Mouse (Mus musculus) layer of hippocampus, postnatal 36 days (tissue): ENCODE measurements around the gene Epb41l3. TPM values are rescaled to one million over a fixed set of nuclear protein-coding genes. Genes with fewer than 3 reads are reported as not detected.

Experiments
- DNase-seq, 2 experiments: peaks; one replicate each; pipeline ENCODE4 v3.0.0; 2022
- total RNA-seq, 2 experiments: library from RNA; stranded (reverse); gene quantifications; 2 replicates each; pipeline ENCODE4 v1.2.3; 2021

Gene Epb41l3
- 100 to 1,000 TPM; 125 to 131 TPM for total RNA-seq

DNA sequence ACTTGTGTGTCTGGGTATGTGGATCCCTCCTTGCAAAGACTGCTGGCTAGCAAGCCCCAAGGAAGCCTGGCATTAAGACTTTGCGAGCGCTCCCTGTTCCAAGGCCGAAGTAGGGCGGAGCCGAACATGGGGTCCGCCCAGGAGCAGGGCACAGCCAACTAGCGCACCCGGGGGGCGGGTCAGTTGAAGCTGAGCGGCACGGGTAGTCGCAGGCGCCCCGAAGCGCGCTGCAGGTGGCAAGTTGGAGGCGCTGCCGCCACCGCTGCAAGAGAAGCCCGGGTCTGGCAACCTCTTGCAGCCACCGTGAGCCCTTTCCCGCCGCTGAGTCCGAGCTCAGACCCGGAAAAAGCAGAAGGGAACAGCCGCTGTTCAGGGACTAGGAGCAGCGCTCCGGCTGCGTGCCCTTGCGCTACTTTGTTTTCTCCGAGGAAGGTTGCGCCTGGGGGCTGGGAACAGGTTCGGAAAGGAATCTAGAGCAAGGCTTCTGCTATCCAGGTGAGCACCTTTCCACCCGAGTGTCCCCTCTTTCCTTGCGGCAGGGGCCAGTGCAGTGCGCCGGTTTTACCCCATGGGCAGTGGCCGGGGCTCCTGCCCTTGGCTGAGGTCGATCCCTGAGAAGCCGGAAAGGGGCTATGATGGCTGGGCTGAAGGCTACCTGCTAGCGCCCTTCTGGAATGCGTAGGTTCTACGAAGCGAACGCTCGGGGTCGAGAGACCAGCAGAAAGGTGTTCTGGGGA, at the start of gene Epb41l3:
Epb41l3 (plus strand) TSS at position 183 of the 737 bp plus-strand sequence.
- DNase-seq, result peak; percentile 72 to 77

DNA sequence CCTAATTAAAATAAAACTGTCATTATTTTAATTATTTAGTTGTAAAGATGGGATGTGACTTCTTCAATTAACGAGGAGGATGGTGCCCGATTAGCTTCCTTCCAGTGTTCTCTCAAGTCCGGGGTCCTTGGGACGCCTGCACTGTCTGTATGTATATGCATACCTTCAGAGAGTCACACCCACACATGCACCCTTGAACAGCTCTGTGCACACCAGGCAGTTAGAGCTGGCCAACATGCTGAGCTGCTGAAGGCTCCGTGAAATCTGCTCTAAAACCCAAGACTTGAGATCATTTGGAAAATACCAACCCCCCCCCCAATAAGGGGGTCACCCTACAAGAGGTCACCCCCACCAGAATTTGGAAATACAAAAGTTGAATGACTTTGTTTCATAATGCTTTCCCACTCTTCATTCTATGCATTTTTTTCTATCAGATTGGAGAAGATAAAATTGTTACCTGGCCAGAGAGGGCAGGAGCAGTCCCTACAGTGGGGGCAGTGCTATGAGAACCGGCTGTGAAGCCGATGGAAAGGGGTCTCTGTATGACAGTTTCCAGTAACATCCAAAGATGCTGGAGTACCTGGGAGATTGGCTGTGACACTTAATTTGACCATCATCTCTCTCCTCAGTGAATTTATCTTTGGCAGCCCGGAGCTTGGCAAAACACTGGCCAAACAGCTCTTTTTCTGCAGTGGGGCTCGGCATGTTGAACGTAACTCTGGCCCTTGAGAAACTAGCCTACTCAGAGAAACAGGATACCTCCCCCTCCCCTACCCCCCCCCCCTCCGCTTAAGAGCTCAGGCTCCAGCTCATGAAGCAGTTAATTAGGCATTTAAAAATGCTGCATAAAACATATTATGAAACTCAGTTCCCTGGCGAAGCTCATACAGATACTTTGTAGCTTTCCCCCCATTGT, 36.5 kb upstream of the Epb41l3 start:
- DNase-seq, result no peak

DNA sequence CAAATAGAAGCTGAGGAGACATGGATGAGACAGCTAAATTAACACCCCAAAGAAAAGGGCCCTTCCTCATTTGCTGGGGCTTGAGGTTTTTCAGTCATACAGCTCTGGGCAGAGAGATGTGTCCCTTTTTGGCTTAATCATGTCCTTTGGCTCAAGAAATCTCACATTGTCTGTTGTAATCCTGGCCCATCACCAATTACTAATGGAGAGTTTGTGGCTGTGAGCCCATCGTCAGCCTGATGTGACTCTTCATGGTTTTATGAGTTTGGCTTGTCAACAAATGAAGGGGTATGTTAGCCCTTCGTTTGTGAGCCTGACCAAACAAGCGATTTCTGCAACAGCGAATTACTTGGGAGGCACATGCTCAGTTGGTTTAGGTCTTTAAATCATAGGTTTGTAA, 34.0 kb upstream of the Epb41l3 start:
- DNase-seq, result no peak

DNA sequence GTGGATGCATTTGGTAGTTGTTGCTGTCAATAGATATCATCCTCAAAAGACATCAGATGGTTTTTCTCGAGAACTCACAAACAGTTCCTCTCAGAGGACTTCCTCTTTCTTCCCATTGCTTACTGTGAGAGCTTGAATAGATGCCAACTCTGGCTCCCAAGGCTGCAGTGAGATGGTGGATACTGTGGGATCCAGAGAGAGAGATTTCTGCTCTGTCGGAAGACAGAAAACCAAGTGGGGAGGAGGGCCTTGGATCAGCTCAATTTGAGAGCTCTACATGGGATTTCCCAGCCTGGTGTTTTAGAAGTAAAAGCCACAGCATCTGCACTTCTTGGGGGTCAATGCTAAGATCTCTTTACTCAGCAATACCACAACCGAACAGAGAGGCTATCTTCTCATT, 26.7 kb upstream of the Epb41l3 start:
- DNase-seq, result no peak

DNA sequence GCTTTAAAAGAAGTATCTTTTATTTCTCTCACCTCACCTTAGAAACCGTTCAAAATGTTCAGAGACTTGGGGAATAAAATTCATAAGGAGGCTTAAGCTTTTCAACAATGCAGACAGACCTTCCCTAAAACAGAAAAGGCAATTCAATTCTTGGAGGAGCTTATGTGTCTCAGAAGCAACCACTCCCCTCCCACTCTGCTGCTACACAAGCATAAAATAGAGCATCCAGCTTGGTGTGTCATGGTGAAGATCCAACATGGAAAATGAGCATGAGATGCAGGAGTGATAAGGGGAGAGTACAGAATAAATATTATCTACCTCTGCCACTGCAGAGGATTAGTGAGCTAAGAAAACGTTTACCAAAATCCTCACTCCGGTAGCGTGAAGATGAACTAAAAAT, 21.5 kb upstream of the Epb41l3 start:
- DNase-seq, result no peak

DNA sequence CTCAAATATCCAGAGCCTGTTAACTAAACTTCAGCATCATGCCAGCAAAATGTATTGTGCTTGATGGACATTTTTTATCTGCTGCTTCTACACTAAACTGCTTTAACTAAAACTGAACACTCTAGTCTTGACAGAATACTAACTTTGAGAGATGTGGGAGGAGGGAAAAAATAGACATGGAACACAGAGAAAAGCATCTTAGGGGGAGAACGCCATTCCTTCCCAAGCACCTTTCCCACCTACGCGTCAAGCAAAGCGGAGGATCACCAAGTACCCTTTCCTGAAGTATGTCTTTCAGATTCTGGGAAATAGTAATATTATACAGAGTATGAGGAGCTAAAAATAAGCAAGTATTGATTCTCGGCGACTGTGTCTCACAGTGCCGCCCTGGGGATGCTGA, 15.7 kb upstream of the Epb41l3 start:
- DNase-seq, result no peak

DNA sequence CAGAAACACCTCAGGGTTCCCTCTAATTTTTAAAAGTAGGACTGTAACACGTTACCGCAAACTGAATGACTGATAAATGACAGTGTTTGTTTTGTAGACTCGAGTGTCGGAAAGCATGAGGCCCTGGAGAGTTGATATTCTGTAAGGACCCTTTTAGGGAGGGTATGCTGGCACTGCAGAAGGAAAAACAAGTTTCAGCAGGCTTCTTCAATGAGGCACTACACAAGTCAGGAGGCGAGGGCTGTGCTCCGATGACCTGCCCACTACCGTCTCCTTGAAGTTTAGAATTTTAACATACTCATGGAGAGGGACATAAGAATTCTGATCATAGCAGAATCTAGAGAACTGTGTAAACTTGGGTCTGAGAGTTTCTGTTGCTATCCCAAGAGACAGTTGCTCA, 15.1 kb upstream of the Epb41l3 start:
- no peak for DNase-seq

DNA sequence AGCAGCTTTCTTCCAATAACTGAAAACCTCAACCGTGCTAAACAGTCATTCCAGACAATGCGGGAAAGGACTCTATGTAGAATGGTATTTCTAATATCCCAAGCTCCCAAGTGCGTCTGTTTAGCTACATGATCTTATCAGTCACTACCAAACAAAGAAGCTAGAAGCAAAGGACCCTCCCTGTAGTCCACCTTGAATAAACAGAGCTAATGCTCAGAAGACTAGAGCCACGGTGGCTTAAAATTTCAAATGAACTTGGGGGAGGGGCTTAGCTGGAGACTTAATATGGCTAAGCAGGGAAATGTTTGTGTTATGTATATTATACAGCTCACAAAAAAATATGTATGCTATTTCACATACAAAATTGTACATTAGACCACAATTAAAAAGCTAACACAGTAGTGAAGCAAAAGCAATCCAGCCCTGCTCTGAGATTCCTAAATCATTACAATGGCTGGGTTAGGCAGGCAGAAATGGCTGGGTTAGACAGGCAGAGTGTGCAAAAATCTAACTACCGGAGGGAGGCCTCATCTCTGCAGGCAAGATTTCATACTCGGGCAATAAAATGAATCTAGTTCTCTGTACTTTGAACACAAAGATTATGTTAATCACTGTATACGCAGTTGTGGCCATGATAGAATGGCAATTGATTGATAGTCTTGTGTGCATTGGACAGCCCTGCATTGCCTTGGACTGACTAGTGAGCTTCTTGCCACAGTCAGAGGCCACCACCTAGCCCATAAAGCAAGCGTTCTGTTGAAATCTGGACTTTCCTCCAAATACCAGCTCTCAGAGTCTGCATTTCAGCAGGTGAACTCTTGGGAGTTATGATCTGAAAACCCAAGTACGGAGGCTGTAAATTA, 13.4 kb upstream of the Epb41l3 start:
- DNase-seq, result no peak

DNA sequence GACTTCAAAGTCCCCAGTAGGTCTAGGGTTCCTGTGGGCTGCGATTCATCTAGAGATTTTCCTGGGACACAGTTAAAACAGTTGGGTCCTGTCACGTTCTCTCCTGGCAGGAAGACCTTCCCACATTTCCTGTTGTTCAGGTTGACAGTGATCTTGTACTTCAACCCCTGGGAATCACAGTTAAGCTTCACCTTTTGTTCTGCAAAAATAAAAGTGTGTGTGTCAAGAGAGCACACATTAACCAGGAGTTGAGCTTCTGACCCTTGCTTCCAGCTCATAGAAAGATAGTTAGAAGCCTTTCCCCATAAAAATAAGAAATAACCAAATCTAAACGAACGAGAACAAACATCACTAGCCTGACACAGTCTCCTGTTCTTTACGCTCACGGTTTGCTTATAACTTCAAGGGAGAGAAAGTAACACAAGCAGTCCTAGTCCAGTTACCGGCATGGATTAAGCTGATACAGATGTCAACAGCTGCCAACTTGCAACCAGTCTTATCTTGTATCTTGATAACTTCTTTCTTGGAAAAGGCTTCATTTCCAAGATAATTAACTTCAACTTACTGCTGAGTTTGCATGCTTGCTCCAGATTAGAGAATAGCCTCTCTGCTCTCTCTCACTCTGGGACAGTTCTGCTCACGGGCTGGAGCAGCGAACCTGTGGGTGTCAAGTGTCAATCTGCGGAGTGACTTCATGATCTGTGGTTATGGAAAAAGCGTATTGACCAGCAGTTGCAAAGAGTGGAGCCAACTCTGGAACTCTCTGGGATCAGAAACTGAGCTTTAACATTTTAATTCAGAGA, 7.3 kb upstream of the Epb41l3 start:
- no peak for DNase-seq

DNA sequence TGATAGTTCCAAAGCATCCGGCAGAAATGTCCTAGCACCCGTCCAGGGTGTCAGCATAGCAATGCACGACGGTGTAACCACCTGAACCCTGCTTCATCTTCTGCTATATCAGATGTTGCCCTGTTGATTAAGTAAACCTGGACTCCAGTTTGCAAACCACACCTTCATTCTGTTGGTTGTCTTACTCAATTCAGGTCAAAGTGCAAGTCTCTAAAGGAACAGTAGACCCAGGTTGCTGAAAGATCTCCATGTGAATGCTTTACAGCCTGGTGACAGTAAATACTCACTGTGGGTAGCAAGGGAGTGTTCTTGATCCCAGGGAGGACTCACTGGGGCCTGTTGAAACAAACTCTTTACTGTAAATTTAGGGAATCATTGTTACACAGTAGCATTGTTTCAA, 1.4 kb upstream of the Epb41l3 start:
- DNase-seq, result no peak

DNA sequence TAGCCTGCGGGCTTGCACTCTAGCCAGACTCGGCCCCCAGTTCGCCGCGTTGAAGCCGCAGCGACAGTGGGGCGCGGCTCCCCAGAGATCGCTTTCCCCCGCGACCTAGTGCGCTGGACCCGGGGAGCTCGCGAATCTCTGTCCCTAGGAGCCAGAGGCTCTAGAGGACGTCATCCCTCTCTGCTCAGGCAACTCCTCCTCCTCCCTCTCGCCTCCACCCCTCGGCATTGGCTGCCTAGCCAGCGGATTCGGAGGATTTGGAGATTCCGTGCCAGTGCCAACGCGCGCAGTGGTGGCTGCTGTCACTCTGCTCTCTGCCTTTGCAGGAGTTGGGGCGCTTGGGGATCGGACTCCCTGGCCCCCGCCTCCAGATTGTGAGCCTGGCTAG, 749 bp downstream of the Epb41l3 start:
- peak; percentile 66 to 75 for DNase-seq

DNA sequence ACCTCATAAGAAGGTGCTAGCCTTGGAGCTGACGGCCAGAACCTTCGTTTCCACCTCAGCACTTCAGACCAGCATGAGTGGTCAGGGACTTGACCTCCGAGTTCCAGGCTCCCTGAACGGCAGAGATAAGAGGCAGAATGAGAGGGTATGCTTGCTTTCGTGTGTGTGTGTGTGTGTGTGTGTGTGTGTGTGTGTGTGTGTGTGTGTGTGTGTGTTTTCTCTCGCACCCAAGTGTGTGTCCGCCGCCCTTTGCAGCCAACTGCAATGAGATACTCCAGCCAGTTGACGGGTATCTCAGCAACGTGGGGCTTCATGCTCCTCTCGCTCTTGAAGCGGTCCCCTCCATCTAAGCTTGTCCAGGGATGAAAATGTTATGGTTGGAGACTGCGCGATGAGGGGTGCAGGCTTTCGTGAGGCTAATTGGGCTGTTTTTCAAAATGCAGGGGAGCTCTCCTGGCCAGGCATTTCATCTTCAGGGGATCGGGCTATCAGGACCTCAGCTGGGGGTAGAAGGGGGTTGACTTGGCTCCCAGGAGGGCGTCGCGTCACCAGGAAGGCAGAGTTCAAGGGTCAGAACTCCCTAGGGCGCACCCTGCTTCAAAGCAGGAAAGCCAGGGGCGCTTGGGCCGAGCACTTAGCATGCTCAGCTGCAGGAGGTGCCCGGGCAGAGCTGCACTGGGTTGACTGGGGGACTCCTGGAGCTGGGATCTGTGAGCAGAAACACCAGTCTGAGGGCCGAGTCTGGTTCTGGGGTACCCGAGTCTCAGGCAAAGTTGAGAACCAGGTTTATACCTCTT, 1.5 kb downstream of the Epb41l3 start:
- DNase-seq, result peak in 1 of 2 experiments; percentile 3

DNA sequence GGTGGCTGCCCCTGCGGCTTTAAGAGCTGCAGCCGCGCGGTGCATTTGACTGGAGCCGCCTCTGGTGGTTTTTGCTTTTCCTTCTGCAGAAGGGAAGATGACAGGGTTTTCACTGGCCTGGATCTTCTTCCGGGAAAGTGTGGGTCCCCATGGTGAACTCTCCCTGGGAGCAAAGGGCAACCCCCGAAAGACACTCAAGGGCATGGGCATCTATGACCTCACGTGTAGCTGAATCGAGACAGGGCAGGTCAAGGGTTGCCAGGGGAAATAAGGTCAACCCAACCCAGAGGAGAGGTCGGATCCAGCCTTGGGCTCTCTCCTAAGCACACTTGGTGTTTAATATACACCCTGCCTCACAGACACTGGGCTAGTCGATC, 2.0 kb downstream of the Epb41l3 start:
- no peak for DNase-seq

DNA sequence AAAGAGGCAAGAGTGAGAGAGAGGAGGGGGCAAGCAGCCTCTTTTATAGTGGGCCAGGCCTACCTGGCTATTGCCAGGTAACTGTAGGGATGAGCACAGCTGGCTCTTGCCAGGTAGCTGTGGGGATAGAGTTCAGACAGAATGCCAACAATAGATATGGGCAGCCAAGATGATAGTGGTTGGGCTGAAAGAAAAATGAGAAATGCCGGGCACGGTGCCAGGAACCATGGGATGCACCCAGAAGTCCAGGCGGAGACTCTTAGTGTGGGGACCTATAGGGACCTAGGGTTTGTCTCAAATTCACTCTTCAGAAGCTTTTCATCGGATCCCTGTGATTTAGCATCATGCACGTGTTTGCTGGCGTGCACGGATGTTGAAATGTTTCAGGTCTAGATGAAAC, 6.8 kb downstream of the Epb41l3 start:
- DNase-seq, result no peak

DNA sequence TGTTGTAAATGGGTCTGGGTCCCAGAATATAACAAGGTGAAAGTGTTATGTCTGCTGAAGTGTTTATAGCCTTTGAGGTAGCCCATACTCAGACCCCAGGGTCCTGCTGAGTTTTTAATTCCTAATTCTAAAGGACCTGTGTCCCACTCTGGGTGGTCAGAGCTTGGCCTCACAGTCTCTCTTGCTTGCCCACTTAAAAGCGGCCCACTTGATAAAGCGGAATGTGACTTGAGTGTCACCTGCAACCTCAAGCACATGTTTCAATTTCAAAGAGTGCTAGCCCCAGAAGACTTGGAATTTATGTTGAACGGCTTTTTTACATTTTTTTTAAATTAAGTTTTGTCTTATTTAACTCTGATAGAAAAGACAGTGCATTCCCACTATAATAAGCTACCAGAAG, 16.1 kb downstream of the Epb41l3 start:
- DNase-seq, result no peak

DNA sequence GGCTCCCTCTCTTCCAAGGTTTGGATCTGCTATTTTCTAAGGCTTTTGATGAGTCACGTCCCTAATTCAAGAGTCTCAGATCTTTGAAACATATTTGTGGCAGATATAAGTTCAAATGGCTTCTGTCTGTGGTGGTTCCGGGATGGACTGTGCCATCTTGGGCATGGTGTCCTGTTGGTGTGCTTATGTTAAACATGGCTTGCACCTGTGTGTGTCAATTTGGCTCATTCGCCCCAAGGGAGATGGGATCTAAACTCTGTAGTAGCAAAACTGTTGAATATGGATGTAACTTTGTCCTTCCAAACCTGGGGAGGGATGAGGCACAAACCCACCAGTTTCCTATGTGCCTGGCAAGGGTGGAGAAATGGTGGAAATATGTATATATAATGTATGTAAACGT, 21.6 kb downstream of the Epb41l3 start:
- DNase-seq, result no peak

DNA sequence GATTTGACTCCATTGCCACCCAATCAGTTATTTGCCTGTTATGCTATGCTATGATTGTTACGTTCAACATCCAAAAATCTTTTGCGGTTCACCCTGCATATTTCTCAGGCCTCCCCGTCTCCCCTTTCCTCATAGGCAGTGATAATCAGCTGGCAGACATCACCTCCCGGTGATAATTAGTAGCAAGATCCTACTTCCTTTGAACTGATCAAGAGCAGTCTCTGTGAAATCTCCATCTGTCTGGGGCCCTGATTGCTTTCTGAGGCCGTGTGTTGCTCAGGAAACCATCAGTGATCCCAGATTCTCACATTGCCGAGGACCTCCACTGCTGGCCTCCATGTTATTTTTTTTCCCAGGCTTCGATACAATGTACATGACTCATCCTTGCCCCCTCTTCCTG, 22.5 kb downstream of the Epb41l3 start:
- no peak for DNase-seq

DNA sequence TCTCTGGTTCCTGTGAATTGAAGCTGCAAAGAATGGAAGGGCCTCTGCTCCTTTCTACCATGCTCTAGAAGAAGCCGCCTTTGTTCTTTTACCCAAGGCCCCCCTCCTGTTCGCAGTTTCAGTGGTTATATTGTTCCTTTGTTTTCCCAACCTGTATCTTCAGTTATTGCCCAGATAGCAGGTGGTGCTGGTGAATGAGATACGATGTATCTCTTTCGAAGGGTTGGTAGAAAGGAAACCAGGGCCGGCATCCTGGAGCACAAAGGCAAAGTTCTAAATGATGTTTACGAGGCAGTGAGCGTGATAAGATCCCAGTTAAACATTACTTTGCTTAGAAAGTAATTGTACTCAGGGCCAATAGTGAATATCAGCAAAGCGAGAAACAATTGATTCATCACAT, 27.8 kb downstream of the Epb41l3 start:
- DNase-seq, result no peak

DNA sequence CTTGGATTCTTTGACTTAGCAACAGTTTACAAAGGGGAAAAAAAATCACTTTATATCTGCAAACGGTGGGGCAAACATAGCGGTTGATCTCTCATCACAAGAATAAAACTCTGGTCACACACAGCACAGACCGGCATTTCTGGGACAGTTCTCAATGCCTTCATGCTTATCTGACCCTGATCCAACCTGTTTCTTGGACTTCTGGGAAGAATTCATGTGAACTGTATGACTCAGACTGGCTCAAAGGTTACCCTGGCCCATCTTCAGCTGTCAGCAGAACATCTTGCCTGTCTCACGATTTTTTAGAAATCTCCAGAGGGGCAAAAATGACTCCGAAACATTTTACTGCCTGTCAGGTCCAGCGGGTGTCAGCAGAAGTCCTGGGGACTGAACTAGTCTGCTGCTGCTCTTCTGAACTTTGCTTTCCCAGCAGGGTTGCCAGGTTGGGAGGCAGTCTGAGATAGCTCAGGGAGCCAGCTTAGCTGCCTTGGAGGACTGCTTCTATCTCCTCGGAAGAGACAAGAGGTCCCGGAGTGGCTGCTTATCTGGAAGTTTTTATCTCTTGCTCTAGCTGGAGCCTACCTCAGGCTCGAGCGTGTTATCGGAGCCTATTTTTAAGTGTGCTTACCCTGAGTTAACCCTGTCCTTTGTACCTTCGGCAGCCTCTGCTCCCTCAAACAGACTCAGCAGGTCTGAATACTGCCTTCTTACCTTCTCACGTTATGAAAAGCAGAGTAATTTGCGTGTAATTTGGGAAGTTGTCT, 29.7 kb downstream of the Epb41l3 start:
- no peak for DNase-seq

DNA sequence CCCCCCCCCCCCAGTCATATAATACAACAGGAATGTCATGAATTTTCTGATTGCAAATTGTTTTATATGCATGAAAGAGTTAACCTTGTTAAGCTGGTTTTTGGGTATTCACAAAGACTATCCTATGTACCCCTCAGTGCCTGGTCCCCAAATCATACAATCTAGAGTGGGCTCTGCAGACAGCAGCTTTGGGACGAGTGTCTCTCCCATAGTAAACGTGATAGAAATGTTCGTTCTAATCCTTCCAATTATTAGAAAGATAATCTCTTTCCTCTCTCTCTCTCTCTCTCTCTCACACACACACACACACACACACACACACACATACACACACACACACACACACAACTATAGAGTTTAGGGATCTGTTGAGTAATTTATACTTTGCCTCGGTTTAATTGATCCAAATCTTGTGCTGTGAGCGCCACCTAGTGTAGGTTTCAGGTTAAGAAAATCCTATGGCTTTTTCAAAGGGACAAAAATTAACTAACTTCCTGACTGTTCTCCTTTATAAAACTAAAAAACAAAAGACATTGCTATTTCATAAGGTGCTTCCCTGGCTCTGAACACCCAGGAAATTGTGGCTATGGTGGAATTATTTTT, 30.4 kb downstream of the Epb41l3 start:
- peak in 1 of 2 experiments; percentile 31 for DNase-seq
